Mouse (Mus musculus): Measurements from ENCODE around the gene H2al1b.

H2al1b gene

DNA sequence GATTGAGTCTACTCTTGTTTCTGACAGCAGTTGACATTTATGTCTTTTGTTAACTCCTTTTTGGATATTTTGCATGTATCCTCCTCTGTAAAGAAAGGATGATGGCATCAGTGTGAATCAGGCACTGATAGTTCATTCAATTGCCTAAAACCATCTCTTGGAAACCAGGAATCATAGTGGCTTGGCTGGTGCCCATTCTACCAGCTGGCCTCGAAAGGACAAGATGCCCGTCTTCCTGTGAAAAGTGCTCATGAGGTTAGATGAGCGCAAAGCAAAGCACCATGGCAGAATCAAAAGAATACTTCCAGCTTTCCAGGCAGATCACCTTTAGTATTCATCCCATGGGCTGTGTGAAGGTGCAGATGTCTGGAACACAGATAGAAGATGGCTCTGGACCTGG lies 44.5 kb downstream of the H2al1b start:
- DNase-seq (ENCODE audit: low spot score): no peak
